Mouse (Mus musculus) CH12.LX (cell line): ENCODE data around the gene Tnfaip3.

Experiments used
- CTCF ChIP-seq, 2 experiments: IDR thresholded peaks in 1 of 2; conservative IDR thresholded peaks in 1 of 2; 2 replicates each; pipeline ENCODE4 v1.5.1; 2011 to 2012; ENCODE audit warnings: low read depth in 2 of 2, low read length in 2 of 2, improper control_type of control experiment in 1 of 2, inconsistent platforms in 1 of 2, mild to moderate bottlenecking in 1 of 2, moderate library complexity in 1 of 2
- E2F4 ChIP-seq: IDR thresholded peaks from 2 replicates; pipeline ENCODE4 v1.6.1; 2011; ENCODE audit warnings: low read depth, low read length, improper control_type of control experiment; ENCODE audit not compliant: insufficient replicate concordance
- POLR2A ChIP-seq: IDR thresholded peaks from 2 replicates; pipeline ENCODE4 v1.6.1; 2011; ENCODE audit warnings: low read depth, mild to moderate bottlenecking, improper control_type of control experiment, low read length
- RCOR1 ChIP-seq: conservative IDR thresholded peaks from 2 replicates; pipeline ENCODE4 v1.6.1; 2012; ENCODE audit warnings: low read depth, mild to moderate bottlenecking, inconsistent platforms, low read length, improper control_type of control experiment
- USF1 ChIP-seq: IDR thresholded peaks from 2 replicates; pipeline ENCODE4 v1.6.1; 2014; ENCODE audit warnings: low read depth, mild to moderate bottlenecking, inconsistent platforms, low read length, improper control_type of control experiment

- TF ChIP-seq POLR2A = no peak
- TF ChIP-seq RCOR1 = no peak
- TF ChIP-seq E2F4 = no peak
- no peak for TF ChIP-seq USF1
- TF ChIP-seq CTCF (conservative IDR thresholded peaks at IDR 0.05 in 1 of 2, IDR thresholded peaks at IDR 0.05 in 1 of 2; ENCODE audit: low read depth in 2 of 2, low read length in 2 of 2) = no peak
Observed at GRCm38 (mm10) chr10:19023622-19024326, 8.3 kb upstream of the Tnfaip3 start.
